Mouse (Mus musculus): Measurements from ENCODE around the gene Zbtb11.
"Not testable (repeated sequence)": the region's sequence is repeated elsewhere in the genome, so short reads cannot be mapped to it uniquely, and the experiment has no call there.

The Zbtb11 gene

DNA sequence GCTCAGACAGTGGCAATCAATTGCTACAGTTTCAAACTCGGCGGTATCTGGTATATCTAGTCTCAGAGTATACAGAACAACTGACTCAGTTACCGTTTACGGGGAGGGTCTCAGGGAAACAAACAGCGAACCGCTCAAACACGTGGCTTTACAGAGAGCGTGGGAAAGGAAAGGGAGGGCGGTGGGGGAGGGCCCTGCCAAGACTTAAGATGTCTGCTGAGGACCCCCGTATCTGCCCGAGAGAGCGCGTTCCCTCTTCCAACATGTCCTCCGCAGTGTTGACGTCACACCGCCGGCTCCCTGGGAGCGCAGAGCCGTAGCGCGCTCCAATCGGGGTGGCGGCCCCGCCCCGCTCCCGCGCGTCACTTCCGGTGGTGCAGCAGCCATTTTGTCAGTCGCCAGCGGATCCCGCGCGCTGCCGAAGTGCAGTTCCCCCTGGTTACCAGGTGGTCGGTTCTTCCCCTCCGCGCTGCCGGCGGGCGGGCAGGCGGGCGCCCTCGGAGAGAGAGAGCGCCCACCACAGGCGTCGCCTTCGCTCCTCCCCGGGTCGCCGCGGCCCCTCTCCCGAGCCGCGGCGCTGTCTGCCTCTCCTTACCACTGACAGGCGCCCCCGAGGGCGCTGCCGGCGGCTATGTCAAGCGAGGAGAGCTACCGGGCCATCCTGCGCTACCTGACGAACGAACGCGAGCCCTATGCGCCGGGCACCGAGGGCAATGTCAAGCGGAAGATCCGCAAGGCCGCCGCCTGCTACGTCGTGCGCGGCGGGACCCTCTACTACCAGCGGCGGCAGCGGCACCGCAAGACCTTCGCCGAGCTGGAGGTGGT lies at the start of gene Zbtb11:
TSS of gene Zbtb11 (plus strand) at position 453 of the 825 bp plus-strand sequence.
- DNase-seq = peak; percentile 100

DNA sequence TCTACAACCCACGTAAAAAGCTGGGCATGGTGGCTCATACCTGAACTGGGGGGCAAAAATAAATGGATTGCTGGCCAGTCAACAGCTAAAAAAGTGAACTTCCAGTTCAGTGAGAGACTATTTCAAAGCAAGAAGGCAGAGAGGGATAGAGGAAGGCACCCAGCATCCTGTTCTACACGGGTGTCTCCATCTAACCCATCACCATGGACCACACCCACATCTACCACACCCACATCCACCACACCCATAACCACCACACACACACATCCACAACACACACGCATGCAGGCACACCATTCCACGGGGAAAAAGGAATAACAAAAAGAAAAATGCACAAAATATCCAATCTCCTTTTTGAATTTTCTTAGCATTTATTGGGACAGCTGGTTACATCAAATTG lies 49.7 kb upstream of the Zbtb11 start:
- no peak for DNase-seq

DNA sequence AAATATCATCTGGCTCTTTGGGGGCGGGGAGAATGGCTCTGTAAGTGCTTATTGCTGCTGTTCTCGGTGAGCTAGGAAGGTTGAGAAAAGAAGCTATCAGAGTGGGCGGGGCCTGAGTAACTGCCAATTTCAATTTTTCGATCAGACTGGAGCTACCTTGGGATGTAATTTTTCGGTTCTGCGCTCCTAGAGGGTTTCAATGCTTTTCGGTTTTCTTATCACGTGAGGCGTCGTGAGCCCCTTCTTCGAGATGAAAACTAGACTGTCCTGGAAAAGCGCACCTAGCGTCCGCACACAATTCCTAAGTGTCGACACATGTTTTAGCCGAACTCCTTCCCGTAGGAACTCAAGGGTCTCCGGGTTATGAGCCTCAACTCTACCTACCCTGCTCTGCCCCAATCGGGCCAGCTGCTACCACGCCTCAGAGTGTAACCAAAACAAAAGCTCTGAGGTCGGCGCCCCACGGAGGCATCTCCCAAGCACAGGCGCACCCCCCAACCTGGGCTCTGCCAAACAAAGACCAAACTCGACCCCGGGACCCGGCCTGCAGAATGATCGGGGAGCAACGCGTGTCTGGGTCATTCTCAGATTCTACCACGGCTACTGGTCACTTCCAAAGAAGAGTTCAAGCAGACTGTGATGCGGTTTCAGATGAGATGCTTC lies 39.9 kb upstream of the Zbtb11 start:
- peak; percentile 46 to 62 for DNase-seq

DNA sequence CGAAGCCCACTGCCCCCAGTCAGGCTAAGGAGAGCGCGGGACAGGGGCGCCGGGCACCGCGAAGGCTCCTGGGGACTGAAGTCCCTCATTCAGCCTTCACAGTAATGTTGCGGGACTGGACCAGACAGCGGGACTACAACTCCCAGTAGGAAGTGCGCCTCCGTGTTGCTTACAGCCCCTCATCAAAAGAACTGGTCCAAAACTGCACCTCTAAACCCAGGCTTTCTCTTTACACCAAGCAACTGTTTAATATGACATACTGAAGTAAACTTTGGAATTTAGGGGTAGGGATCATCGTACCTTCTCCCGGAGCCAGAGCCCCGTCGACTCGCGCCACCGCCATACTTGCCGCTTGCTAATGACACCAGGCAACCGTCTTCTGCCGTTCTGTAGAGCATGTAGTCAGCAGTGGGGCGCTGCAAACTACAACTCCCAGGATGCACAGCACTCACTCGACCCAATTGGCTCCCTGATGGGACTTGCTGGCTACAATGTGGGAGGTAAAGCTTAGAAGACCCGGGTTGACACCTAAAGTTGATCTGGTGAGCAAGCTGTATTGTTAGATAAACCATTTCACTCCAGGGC lies 39.1 kb upstream of the Zbtb11 start, which contains the start of gene Cep97:
TSS of gene Cep97 (minus strand) at position 403 of the 585 bp plus-strand sequence.
- peak; percentile 89 to 93 for DNase-seq

DNA sequence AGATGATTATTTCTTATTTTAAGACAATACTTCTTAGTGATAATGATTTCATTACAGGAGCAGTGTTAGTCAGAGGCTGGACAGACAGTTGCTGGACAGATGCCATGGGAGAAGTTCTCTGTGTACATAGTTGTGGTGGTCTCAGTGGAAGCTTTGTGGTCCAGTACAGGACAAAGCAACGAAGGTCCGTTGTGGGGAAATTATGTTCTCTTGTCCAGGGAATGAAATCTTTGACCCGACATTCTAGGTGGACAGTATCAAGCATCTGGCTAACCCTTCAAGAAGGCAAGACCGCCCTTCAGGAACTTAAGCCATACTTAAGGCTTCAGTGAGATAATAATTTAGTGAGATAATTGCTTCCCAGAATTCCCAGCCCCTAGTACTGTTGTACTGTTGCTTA lies 34.9 kb upstream of the Zbtb11 start:
- DNase-seq = no peak

DNA sequence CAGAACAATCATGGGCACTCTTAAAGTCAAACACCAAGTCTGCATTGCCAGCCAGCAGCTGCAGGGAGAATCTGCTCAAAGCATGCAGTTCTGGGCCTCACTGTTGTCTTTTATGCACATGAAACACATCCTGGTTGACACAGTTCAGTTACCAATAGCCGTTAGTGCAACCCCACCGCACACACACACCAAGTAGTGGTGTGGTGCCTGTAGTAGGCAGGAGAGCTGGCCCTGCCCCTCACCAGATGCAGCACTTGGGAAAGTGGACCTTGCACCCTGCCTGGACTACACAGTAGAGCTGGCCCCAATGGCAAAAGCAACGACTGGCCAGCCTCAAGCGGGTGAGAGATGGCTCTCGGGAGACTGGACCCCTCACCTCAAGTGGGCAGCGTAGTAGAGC lies 34.0 kb upstream of the Zbtb11 start:
- peak; percentile 30 to 49 for DNase-seq

DNA sequence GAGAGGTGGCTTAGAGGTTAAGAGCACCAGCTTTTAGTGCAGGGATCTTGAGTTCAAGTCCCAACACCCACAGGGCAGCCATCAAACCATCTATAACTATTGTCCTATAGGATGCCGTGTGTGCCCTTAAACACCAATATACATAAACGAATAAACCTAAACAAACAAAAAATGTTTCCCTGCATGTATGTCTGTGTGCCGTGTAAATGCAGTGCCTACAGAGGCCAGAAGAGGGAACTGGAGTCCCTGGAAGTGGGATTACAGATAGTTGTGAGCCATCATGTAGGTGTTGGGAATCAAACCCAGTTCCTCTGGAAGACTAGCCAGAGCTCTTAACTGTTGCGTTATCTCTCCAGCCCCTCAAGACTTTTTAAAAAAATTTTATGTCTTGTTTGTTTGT lies 32.9 kb upstream of the Zbtb11 start:
- no peak for DNase-seq

DNA sequence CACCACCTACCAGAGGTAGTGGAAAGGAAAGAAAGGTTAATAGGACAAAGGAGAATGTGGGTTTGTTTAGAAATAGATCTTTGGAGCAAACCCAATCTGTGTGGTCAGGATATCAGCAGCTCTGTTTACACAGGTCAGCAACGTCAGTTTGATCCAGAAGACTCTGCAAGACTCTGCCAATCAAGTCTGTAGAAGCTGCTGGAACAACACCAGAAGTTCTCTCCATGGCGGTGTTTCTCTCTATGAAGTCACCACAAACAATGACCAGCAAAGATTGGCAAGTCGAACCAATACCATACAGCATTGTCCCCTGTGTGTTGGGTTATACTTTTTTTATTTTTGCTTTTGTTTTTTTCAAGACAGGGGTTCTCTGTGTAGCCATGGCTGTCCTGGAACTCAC lies 26.4 kb upstream of the Zbtb11 start:
- DNase-seq = no peak

DNA sequence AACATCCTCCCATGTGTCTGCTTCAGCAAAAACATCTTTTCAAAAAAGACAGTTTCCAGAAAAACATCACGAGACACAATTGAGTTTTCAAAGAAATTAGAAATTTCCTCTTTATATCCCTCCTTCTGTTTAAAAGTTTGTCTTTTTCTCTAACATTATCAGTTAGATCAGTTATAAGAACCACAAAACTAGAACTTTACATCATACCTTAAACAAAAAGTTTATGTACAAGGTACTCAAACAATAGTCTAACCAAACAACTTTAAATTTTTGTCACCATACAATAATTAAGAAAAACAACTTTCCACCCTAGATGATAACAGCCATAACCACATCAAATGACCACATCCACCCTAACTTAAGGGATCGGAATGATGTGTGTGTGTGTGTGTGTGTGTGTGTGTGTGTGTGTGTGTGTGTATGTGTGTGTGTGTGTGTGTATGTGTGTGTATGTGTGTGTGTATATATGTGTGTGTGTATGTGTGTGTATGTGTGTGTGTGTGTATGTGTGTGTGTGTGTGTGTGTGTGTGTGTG lies 25.7 kb upstream of the Zbtb11 start:
- DNase-seq = not testable (repeated sequence)

DNA sequence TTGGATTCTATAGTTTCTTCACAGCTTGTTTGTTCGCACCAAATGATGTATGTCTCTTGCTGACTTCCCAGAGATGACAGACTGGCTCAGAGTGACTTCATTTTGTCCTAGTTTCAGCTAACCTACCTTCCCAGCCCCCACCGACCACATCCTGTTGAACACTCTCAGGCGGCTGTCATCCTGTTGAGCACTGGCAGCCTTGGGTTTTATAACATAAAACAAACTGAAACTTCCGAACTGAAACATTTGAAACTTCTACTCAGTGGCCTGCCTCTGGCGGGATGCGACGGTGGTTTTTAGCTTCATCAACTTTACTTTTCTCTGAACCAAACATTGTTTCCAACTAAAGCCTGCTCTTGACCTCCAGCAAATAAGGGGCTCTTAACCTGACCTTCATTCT lies 24.7 kb upstream of the Zbtb11 start:
- peak; percentile 56 to 68 for DNase-seq

DNA sequence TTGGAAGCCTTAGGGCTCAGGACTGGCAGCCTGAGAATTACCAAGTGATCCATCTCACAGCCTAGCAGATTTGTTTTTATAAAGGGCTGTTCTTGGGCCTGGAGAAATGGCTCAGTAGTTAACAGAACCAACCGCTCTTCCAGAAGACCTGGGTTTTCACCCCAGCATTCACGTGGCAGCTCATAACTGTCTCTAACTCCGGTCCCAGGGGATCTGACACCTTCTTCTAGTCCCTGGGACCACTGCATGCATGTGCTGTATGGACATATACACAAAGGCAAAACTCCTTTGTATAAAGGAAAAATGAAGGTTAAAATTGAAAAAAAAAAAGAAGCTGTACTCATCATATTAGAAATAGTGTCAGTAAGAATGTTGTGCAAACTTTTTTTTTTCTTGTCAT lies 23.2 kb upstream of the Zbtb11 start:
- no peak for DNase-seq

DNA sequence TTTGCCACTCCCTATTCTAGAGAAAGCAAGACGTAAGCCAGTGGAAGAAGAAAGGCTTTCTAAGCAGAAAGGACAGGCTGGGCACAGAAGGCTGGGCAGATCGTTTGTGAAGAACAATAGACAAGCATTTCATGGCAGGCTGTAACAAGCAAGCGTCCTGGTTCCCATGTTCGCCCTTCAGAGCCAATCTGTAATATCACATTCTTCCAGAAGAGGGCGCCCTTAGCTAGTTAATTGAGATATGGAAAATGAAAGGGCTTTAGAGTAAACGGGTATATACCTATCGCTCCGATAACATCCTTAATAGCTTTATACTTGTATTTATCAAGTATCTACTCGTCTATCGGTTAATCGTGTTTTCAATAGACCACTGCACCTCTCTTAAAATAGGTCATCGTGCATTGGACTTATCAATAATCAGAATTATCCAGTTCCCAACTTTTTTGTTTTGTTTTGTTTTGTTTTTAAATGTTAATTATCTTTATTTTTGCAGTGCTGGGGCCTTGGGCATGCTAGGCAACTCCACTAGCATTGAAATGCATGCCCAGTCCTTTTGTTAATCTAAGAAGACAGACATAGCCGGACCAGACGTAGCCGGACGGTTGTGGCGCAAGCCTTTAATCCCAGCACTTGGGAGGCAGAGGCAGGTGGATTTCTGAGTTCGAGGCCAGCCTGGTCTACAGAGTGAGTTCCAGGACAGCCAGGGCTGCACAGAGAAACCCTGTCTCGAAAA lies 22.6 kb upstream of the Zbtb11 start:
- peak; percentile 64 to 74 for DNase-seq

DNA sequence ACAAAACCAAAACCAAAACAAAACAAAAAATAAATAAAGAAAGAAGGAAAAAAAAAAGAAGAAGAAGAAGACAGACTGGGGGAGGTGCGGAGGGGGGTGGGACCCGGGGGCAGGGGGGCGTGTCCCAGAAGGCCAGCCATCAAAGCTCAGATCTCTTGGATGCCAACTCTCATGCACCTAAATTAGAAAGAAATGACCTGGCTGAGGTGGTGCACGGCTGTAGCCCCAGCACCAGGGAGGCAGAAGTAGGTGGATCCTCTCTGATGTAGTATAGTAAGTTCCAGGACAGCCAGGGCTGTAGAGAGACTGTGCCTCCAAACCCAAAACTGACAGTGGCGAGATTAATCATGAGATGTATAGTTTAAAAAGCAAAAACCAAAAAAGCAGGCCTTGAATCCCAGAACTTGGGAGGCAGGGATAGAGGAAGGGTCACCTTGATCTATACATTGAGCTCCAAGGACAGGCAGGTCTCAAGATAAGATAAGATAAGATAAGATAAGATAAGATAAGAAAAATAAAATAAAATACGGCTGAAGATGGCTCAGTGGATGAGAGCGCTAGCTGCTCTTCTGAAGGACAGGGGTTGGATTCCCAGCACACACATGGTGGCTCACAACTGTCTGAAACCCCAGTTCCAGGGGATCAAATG lies 21.9 kb upstream of the Zbtb11 start:
- DNase-seq = no peak

DNA sequence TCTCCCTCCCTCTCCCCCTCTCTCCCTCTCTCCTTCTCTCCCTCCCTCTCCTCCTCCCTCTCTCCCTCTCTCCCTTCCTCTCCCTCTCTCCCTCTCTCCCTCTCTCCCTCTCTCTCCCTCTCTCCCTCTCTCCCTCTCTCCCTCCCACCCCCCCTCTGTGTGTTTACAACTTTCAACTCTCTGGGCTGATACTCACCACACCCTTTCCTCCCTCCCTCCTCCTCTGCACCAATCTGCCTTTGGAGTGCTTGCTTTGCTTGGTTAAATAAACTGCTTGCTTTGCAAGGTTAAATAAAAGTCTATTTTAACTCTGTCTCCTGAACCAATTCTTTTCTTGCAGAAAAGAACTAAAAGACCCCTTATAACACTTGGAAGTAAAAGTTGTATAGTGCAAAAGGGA lies 20.9 kb upstream of the Zbtb11 start:
- DNase-seq = no peak

DNA sequence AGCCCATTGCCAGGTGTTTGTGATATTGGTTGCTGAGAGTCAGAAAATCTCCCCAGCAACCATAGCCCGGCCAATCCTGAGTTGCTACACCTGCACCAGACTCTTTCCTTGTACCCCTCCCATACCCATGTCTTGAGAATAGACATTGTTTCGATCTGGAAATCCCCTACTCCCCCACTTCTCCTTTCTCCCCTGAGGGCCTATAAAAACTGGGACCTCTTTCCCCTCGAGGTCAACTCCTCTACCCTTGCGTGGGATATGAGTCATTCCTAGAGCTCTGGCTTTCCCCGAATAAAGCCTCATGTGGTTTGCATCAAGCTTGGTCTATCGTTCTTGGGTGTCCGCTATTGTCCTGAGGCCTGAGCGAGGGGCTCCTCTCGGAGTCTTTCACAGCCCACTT lies 19.5 kb upstream of the Zbtb11 start:
- DNase-seq = not testable (repeated sequence)

DNA sequence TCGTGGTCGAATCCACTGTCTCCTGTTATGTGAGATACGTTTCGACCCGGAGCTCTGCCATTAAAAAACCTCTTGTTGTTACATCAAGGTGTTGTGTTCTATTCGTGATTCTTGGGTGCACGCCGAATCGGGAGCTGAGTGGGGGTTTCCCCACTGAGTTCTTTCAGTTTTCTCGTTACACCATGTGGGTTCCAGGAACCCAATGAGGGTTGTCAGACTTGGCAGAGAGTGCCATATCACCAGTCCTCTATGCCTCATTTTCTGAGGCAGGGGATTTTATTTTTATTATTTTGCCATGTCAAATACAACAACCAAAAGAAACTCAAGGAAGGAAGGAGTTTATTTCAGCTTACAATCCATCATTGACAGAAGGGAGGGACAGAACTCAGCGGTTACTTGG lies 10.6 kb upstream of the Zbtb11 start:
- DNase-seq = not testable (repeated sequence)

DNA sequence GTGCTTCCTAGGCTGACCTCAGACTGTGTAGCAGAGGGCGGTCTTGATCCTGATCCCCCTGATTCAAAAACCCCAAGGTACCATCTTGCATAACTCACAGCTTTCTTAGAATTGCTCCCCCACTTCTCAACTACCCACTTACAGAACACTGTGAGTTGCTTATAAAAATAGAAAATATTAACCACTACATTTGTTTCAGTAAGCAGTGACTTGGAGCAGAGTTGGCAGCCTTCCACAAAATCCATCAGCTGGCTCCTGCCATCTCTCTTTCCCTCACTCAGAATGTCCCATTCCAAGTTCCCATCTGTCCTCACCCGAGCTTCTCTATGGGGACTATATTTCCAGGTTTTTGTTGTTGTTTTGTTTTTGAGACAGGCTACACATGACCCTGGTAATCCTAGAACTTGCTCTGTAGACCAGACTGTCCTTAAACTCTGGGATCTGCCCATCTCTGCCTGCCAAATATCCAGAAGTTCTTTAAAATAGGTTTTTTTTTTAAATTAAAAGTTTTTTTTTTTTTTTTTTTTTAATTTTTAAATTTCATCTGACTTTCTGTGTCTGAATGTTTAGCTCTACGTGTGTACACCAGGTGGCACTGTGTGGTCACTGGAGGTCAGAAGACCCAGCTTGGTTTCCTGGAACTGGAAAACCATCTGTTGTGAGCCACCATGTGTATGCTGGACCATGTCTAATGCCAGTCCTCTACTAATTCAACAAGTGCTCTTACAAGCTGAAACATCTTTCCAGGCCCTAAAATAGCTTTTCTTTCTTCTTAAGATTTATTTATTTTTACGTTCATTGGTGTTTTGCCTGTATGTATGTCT lies 9.3 kb upstream of the Zbtb11 start:
- DNase-seq = peak; percentile 35 to 59

DNA sequence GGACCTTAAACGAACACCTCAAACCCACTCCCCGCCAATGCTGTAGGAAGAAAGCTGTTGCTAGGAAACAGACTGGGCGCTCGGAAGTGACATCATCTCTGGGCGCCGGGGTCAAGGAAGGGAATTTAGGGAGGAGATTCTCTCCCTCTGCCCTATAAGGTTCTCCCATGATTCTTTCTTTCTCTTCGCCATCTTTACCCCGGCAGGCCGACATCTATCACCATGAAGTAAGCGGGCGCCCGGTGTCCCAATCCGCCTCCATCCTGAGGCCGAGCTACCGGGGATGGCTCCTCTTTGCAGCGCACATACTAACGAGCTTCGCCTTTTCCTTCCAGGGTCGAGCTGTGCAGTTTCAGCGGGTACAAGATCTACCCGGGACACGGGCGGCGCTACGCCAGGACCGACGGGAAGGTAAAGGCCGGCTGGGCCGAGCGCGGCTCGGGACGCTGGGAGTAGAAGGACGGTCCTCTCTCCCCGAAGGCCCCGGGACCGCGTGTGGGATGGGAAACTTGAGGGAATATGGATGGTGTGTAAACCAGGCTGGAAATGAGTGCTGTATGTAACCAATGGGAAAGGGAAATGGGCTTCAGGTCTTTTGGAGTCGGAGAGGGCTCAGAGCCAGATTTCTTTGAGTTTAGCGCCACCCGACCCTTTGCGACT lies 7.3 kb upstream of the Zbtb11 start, which contains the start of gene Rpl24:
TSS of gene Rpl24 (plus strand) at position 64 of the 660 bp plus-strand sequence.
- DNase-seq = peak; percentile 98

DNA sequence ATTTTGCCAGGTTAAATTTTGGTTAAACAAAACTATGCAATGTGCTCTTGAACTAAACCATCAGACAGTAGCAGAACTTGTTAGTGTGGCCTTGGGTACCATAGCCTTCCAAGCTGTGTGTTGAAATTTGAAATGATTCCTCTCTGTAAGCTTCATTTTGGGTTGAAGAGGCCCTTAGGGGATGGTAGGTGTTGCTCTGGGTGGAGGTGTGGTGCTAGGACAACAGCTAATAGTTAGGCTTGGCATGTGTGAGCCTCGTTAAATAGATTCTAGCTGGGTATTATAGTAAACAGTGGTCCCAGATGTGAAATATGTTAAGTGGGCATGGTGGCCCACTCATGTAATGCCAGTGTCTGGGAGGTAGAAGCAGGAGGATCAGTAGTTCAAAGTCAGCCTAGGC lies 6.5 kb upstream of the Zbtb11 start:
- no peak for DNase-seq

DNA sequence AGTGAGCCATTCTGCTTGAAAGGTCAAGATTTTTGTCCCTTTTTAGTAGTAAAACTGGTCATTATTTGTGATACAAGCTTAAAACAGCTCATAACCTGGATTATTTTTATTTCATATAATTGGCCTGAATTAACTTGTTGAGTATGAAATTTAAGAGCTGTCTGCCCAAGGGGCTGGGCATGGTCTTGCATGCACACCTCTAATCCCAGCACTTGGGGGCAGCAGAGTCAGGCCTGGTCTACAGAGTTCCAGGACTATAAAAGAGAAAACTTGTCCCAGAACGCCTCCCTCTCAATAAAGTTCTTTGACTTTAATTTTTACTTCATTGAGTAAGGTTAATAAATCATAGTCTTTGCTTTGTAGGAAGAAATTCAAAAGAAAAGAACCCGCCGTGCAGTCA lies 4.5 kb upstream of the Zbtb11 start:
- peak; percentile 64 to 73 for DNase-seq

DNA sequence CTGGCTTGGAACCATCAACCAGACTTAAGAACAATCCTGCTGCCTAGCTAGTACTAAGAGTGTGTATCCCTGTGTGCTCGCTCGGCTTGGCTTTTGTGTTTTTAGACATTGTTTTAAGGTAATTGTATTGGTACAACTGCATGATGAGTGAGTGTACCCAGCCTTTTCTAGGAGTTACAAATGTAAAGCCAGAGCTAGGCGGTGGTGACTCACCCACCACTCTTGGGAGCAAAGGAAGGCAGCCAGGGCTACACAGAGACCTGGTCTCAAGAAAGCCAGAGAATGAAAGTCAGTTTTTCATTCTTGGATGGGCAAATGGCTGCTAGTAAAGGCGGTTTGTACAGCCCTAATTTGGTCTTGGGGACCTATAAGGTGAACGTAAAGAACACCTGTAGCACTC lies 3.3 kb upstream of the Zbtb11 start:
- no peak for DNase-seq
